Mouse (Mus musculus): ENCODE data around the gene Ncoa3. TPM values are rescaled to one million over a fixed set of nuclear protein-coding genes. Genes with fewer than 3 reads are reported as not detected.

Gene Ncoa3
- total and polyA plus RNA-seq, 2 experiments from 2014 or later = 5.8 to 48.7 TPM

GRCm38 (mm10) chr2:166090131-166090581, 97.7 kb downstream of the Ncoa3 start:
- peaks cover 48% of the 10 kb centered on the region for H3K36me3 ChIP-seq (replicated peaks; ENCODE audit: control insufficient read depth, insufficient read depth, low read length)
- no peak for TF ChIP-seq CTCF (IDR thresholded peaks at IDR 0.05; ENCODE audit: low read depth)
- no peak for TF ChIP-seq EP300 (IDR thresholded peaks at IDR 0.05; ENCODE audit: low read depth)
- H3K4me2 ChIP-seq (ENCODE audit: low read depth, low read length) = no peak overlapping the region
- H3K9me3 ChIP-seq (replicated peaks; ENCODE audit: control insufficient read depth, low read length) = no peaks in the 10 kb centered on the region
- ATAC-seq (ENCODE audit: insufficient read depth, low read depth) = peak; percentile 48
- peaks cover 8% of the 10 kb centered on the region for H3K4me1 ChIP-seq (ENCODE audit: control insufficient read depth, insufficient read depth)
- H3K4me3 ChIP-seq (ENCODE audit: low read depth, low read length) = no peak overlapping the region
- H3K27ac ChIP-seq (ENCODE audit: low read depth) = peak overlapping the region; percentile 69
- H3K27me3 ChIP-seq (ENCODE audit: control insufficient read depth, insufficient read depth, low read length) = no peaks in the 10 kb centered on the region
- H3K9ac ChIP-seq (replicated peaks; ENCODE audit: low read depth, low read length) = no peak overlapping the region; the same call in 1 of the 2 replicates
- WGBS = 18% methylated on average over 7 of the region's 7 CpGs
- peak; percentile 38 for DNase-seq (ENCODE audit: low spot score)

DNA sequence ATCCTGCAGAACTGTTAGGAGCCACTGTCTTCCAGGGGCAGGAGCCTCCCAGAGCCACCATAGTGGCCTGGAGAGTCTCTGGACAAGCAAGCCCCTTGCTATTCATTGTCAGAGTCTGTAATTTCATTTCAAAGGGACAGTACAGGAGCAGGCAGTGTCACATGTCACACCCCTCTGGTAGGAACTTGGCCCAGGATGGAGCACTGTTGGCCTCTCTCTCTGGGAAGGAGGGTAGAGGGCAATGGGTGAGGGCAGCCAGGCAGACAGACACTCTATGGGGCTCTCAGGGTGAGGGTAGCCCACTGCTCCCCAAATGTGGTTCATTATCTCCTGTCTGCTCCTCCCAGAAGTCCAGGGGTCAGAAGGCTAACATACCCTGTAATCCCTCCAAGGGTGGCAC, 99.2 kb downstream of the Ncoa3 start:
- peaks cover 8% of the 10 kb centered on the region for H3K4me1 ChIP-seq (ENCODE audit: control insufficient read depth, insufficient read depth)
- DNase-seq (ENCODE audit: low spot score) = no peak
- H3K4me2 ChIP-seq (ENCODE audit: low read depth, low read length) = no peak overlapping the region
- H3K27me3 ChIP-seq (ENCODE audit: control insufficient read depth, insufficient read depth, low read length) = no peaks in the 10 kb centered on the region
- H3K9ac ChIP-seq (replicated peaks; ENCODE audit: low read depth, low read length) = no peak overlapping the region
- peaks cover 47% of the 10 kb centered on the region for H3K36me3 ChIP-seq (replicated peaks; ENCODE audit: control insufficient read depth, insufficient read depth, low read length)
- TF ChIP-seq EP300 (IDR thresholded peaks at IDR 0.05; ENCODE audit: low read depth) (no peak), CTCF (IDR thresholded peaks at IDR 0.05; ENCODE audit: low read depth) (no peak)
- H3K27ac ChIP-seq (ENCODE audit: low read depth) = no peak overlapping the region
- no peaks in the 10 kb centered on the region for H3K9me3 ChIP-seq (replicated peaks; ENCODE audit: control insufficient read depth, low read length)
- H3K4me3 ChIP-seq (ENCODE audit: low read depth, low read length) = no peak overlapping the region
- no peak for ATAC-seq (ENCODE audit: insufficient read depth, low read depth)

GRCm38 (mm10) chr2:166092412-166092811, 100.0 kb downstream of the Ncoa3 start:
- Histone ChIP-seq H3K27me3 (ENCODE audit: control insufficient read depth, insufficient read depth, low read length) (no peaks in the 10 kb centered on the region), H3K9ac (replicated peaks; ENCODE audit: low read depth, low read length) (no peak overlapping the region), H3K27ac (ENCODE audit: low read depth) (no peak overlapping the region), H3K4me2 (ENCODE audit: low read depth, low read length) (no peak overlapping the region), H3K4me3 (ENCODE audit: low read depth, low read length) (no peak overlapping the region), H3K9me3 (replicated peaks; ENCODE audit: control insufficient read depth, low read length) (no peaks in the 10 kb centered on the region), H3K36me3 (replicated peaks; ENCODE audit: control insufficient read depth, insufficient read depth, low read length) (peaks cover 44% of the 10 kb centered on the region), H3K4me1 (ENCODE audit: control insufficient read depth, insufficient read depth) (peaks cover 8% of the 10 kb centered on the region)
- DNase-seq (ENCODE audit: low spot score) (no peak), ATAC-seq (ENCODE audit: insufficient read depth, low read depth) (no peak)
- TF ChIP-seq CTCF (IDR thresholded peaks at IDR 0.05; ENCODE audit: low read depth) (no peak), EP300 (IDR thresholded peaks at IDR 0.05; ENCODE audit: low read depth) (no peak)
- WGBS = 88% methylated on average over 6 of the region's 6 CpGs

DNA sequence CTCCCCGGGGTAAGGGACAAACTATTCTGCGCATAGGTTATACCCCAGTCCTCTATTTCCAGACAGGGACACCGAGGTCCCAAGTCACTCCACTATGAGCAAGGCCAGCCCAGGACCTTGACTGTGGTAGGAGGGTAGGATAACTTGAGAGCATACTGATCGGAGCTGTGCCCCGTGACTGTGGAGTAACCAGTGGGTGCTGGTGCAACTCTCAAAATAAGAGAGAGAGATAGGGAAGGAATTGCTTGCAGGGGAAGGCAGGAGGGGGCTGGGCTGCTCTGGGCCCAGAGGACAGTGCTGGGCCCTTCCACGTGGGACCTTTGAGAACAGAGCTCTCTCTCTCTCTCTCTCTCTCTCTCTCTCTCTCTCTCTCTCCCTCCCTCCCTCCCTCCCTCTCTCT, 103.9 kb downstream of the Ncoa3 start:
- Histone ChIP-seq H3K27ac (ENCODE audit: low read depth) (peak overlapping the region; percentile 67), H3K36me3 (replicated peaks; ENCODE audit: control insufficient read depth, insufficient read depth, low read length) (peaks cover 29% of the 10 kb centered on the region)
- 48% methylated on average over 6 of the region's 6 CpGs for WGBS

GRCm38 (mm10) chr2:166096834-166097233, 104.4 kb downstream of the Ncoa3 start:
- H3K9ac ChIP-seq (replicated peaks; ENCODE audit: low read depth, low read length) = no peak overlapping the region
- H3K9me3 ChIP-seq (replicated peaks; ENCODE audit: control insufficient read depth, low read length) = no peaks in the 10 kb centered on the region
- H3K4me1 ChIP-seq (ENCODE audit: control insufficient read depth, insufficient read depth) = peaks cover 10% of the 10 kb centered on the region
- H3K4me2 ChIP-seq (ENCODE audit: low read depth, low read length) = no peak overlapping the region
- H3K27me3 ChIP-seq (ENCODE audit: control insufficient read depth, insufficient read depth, low read length) = no peaks in the 10 kb centered on the region
- 88% methylated on average over 1 of the region's 1 CpGs for WGBS
- ATAC-seq (ENCODE audit: insufficient read depth, low read depth) = no peak
- DNase-seq (ENCODE audit: low spot score) = no peak
- TF ChIP-seq EP300 (IDR thresholded peaks at IDR 0.05; ENCODE audit: low read depth) = no peak
- no peak for TF ChIP-seq CTCF (IDR thresholded peaks at IDR 0.05; ENCODE audit: low read depth)
- no peak overlapping the region for H3K4me3 ChIP-seq (ENCODE audit: low read depth, low read length)
- peaks cover 28% of the 10 kb centered on the region for H3K36me3 ChIP-seq (replicated peaks; ENCODE audit: control insufficient read depth, insufficient read depth, low read length)
- H3K27ac ChIP-seq (ENCODE audit: low read depth) = no peak overlapping the region

More for the DNA sequence above, 103.9 kb downstream of the Ncoa3 start:
- no peak for TF ChIP-seq EP300 (IDR thresholded peaks at IDR 0.05; ENCODE audit: low read depth)
- no peak for TF ChIP-seq CTCF (IDR thresholded peaks at IDR 0.05; ENCODE audit: low read depth)
- no peaks in the 10 kb centered on the region for H3K27me3 ChIP-seq (ENCODE audit: control insufficient read depth, insufficient read depth, low read length)
- H3K4me2 ChIP-seq (ENCODE audit: low read depth, low read length) = no peak overlapping the region
- H3K4me3 ChIP-seq (ENCODE audit: low read depth, low read length) = no peak overlapping the region
- H3K9me3 ChIP-seq (replicated peaks; ENCODE audit: control insufficient read depth, low read length) = no peaks in the 10 kb centered on the region
- no peak overlapping the region for H3K9ac ChIP-seq (replicated peaks; ENCODE audit: low read depth, low read length)
- DNase-seq (ENCODE audit: low spot score) (no peak), ATAC-seq (ENCODE audit: insufficient read depth, low read depth) (peak; percentile 62)
- H3K4me1 ChIP-seq (ENCODE audit: control insufficient read depth, insufficient read depth) = peaks cover 10% of the 10 kb centered on the region
